Mouse (Mus musculus) megakaryocyte progenitor cell, adult 5-6 weeks (primary cell): ENCODE measurements around the gene Tut7. TPM values are rescaled to one million over a fixed set of nuclear protein-coding genes. Genes with fewer than 3 reads are reported as not detected.
"Not testable (repeated sequence)": the region's sequence is repeated elsewhere in the genome, so short reads cannot be mapped to it uniquely, and the experiment has no call there.

ENCODE experiments used
- ATAC-seq: replicated peaks from 2 replicates; pipeline ENCODE4 v1.8.0; 2016; ENCODE audit warnings: mild to moderate bottlenecking, moderate TSS enrichment, inconsistent platforms; ENCODE audit not compliant: poor library complexity
- total RNA-seq, 2 experiments: library from RNA; stranded (forward) in 1 of 2; stranded (reverse) in 1 of 2; fragments of 157-497, 149-512 nt in 1 of 2; fragments of 200-1000 nt in 1 of 2; gene quantifications; 2 replicates each; pipeline versions ENCODE4 v1.2.3 to v1.2.4; 2015 to 2017

The Tut7 gene
- total RNA-seq, 2 experiments from 2014 or later = 65.0 to 73.9 TPM

GRCm38 (mm10) chr13:59769296-59770163 lies 53.4 kb downstream of the Tut7 start, which contains the start of gene Isca1:
Isca1 (minus strand) TSS chr13:59769810.
- peak; percentile 79 for ATAC-seq

- ATAC-seq = no peak
Observed at GRCm38 (mm10) chr13:59768531-59768930, 54.4 kb downstream of the Tut7 start.

- ATAC-seq = no peak
Observed at GRCm38 (mm10) chr13:59766786-59767515, 56.0 kb downstream of the Tut7 start.

GRCm38 (mm10) chr13:59762791-59763190 lies 60.2 kb downstream of the Tut7 start:
- ATAC-seq = peak; percentile 85

- no peak for ATAC-seq
Observed at GRCm38 (mm10) chr13:59756906-59757305, 66.0 kb downstream of the Tut7 start.

GRCm38 (mm10) chr13:59750310-59750709 lies 72.6 kb downstream of the Tut7 start:
- no peak; the same call in 1 of the 2 replicates for ATAC-seq

- ATAC-seq = no peak
Observed at GRCm38 (mm10) chr13:59746711-59747110, 76.2 kb downstream of the Tut7 start, which contains the start of gene 1700014D04Rik. 1700014D04Rik (minus strand) TSS chr13:59746752.

- peak; percentile 47 for ATAC-seq
Observed at GRCm38 (mm10) chr13:59746164-59746563, 76.8 kb downstream of the Tut7 start.

- no peak for ATAC-seq
Observed at GRCm38 (mm10) chr13:59745462-59745861, 77.5 kb downstream of the Tut7 start.

GRCm38 (mm10) chr13:59741697-59742096 lies 81.2 kb downstream of the Tut7 start:
- peak; percentile 67 for ATAC-seq

- ATAC-seq = no peak
Observed at GRCm38 (mm10) chr13:59741096-59741495, 81.9 kb downstream of the Tut7 start.

GRCm38 (mm10) chr13:59739397-59739796 lies 83.5 kb downstream of the Tut7 start:
- 0 out of 2 replicates have a peak, but pooled peaks have one; percentile 15 for ATAC-seq

- ATAC-seq = peak; percentile 54
Observed at GRCm38 (mm10) chr13:59738455-59738854, 84.5 kb downstream of the Tut7 start.

GRCm38 (mm10) chr13:59735190-59735589 lies 87.8 kb downstream of the Tut7 start:
- ATAC-seq = peak; percentile 81

GRCm38 (mm10) chr13:59734347-59734746 lies 88.6 kb downstream of the Tut7 start:
- ATAC-seq = not testable (repeated sequence)

GRCm38 (mm10) chr13:59733936-59734335 lies 89.0 kb downstream of the Tut7 start:
- no peak for ATAC-seq

- no peak for ATAC-seq
Observed at GRCm38 (mm10) chr13:59731652-59732051, 91.3 kb downstream of the Tut7 start, which contains the start of gene Spata31d1d. Spata31d1d (minus strand) TSS chr13:59731752.

- peak; percentile 93 for ATAC-seq
Observed at GRCm38 (mm10) chr13:59728378-59729093, 94.4 kb downstream of the Tut7 start.

- ATAC-seq = 0 out of 2 replicates have a peak, but pooled peaks have one; percentile 5
Observed at GRCm38 (mm10) chr13:59726139-59726867, 96.6 kb downstream of the Tut7 start.

- ATAC-seq = not testable (repeated sequence)
Observed at GRCm38 (mm10) chr13:59722089-59722488, 100.9 kb downstream of the Tut7 start.
